Mouse (Mus musculus) midbrain, postnatal 0 days (tissue): ENCODE measurements around the gene Pom121l2. TPM values are rescaled to one million over a fixed set of nuclear protein-coding genes. Genes with fewer than 3 reads are reported as not detected.

Source experiments
- ATAC-seq: fragments of 200-750 bp; cut with Nextera tagmentation; 2 replicates; pipeline ENCODE4 v1.8.0; 2017; ENCODE audit warnings: moderate number of reproducible peaks, mild to moderate bottlenecking, moderate TSS enrichment, moderate library complexity; ENCODE audit not compliant: low FRiP score
- DNase-seq: peaks from one replicate; pipeline ENCODE4 v3.0.0-alpha.2; 2015; ENCODE audit warnings: low spot score
- H3K27ac ChIP-seq: fragments of 300-500 bp; sonication (generic); 2 replicates; pipeline ENCODE4 v1.5.1; 2014; ENCODE audit warnings: low read depth, mild to moderate bottlenecking, low read length, mixed read lengths
- H3K27me3 ChIP-seq: fragments of 300-500 bp; sonication (generic); 2 replicates; pipeline ENCODE4 v1.6.1; 2014; ENCODE audit warnings: low read length, control low read depth, mixed read lengths; ENCODE audit not compliant: insufficient read depth
- H3K36me3 ChIP-seq: fragments of 300-500 bp; sonication (generic); 2 replicates; pipeline ENCODE4 v1.6.1; 2014; ENCODE audit warnings: low read length, control low read depth, mixed read lengths; ENCODE audit not compliant: insufficient read depth
- H3K4me1 ChIP-seq: fragments of 300-500 bp; sonication (generic); 2 replicates; pipeline ENCODE4 v1.6.1; 2014; ENCODE audit warnings: mild to moderate bottlenecking, control low read depth, antibody characterized with exemption, low read length, mixed read lengths; ENCODE audit not compliant: insufficient read depth
- H3K4me2 ChIP-seq: fragments of 300-500 bp; sonication (generic); 2 replicates; pipeline ENCODE4 v1.6.1; 2014; ENCODE audit warnings: low read depth, mild to moderate bottlenecking, low read length, mixed read lengths; ENCODE audit not compliant: poor library complexity, severe bottlenecking
- H3K4me3 ChIP-seq: fragments of 300-500 bp; sonication (generic); 2 replicates; pipeline ENCODE4 v1.5.1; 2014; ENCODE audit warnings: low read depth, mild to moderate bottlenecking, low read length, moderate library complexity
- H3K9ac ChIP-seq: fragments of 300-500 bp; sonication (generic); replicated peaks from 2 replicates; pipeline ENCODE4 v1.6.1; 2014; ENCODE audit warnings: mild to moderate bottlenecking, low read length, moderate library complexity, mixed read lengths; ENCODE audit not compliant: poor library complexity, severe bottlenecking
- H3K9me3 ChIP-seq: fragments of 300-500 bp; sonication (generic); 2 replicates; pipeline ENCODE4 v1.6.1; 2016; ENCODE audit warnings: low read length, control low read depth
- CTCF ChIP-seq: IDR thresholded peaks from 2 replicates; pipeline ENCODE4 v1.5.1; 2016; ENCODE audit warnings: antibody characterized with exemption, mild to moderate bottlenecking
- WGBS: fragments of 180-500 bp; shearing (Covaris S2); extraction: QIAGEN DNeasy Blood & Tissue Kit; methylation state at CpG from one replicate; pipeline ENCODE4 v1.1.7; 2014; 5-methylcytosine and 5-hydroxymethylcytosine counted together
- polyA plus RNA-seq: library from polyadenylated mRNA; unstranded; fragments of >200 nt; fragmentation: Nextera tagmentation; extraction: Ambion mirVana; gene quantifications from 2 replicates; pipeline ENCODE4 v1.2.1, GENCODE M21; 2015
- total RNA-seq: library from RNA; depleted of rRNA; stranded (reverse); fragments of >200 nt; gene quantifications from 2 replicates; pipeline ENCODE4 v1.2.3, GENCODE M21; 2014

Gene Pom121l2
- total and polyA plus RNA-seq, 2 experiments from 2014 or later, result 0.05 TPM; not detected in 1

- no peak overlapping the region for H3K9ac ChIP-seq
- no peak for DNase-seq
- peaks cover 41% of the 10 kb centered on the region for H3K27me3 ChIP-seq
- H3K36me3 ChIP-seq, result no peaks in the 10 kb centered on the region
- peaks cover 5% of the 10 kb centered on the region; the same call in 1 of the 2 replicates for H3K4me1 ChIP-seq
- H3K9me3 ChIP-seq, result no peaks in the 10 kb centered on the region
- H3K4me3 ChIP-seq, result no peak overlapping the region
- no peak overlapping the region for H3K4me2 ChIP-seq
- H3K27ac ChIP-seq, result no peak overlapping the region
- no peak for ATAC-seq
- no peak for TF ChIP-seq CTCF
- WGBS, result 80% methylated on average over 2 of the region's 2 CpGs
These were observed 3.5 kb downstream of the Pom121l2 start for GRCm38 (mm10) chr13:21984486-21984885.

- H3K4me2 ChIP-seq, result no peak overlapping the region
- no peaks in the 10 kb centered on the region for H3K36me3 ChIP-seq
- ATAC-seq (no peak), DNase-seq (no peak)
- no peak overlapping the region for H3K4me3 ChIP-seq
- H3K9me3 ChIP-seq, result 0 out of 2 replicates have a peak, but pooled peaks cover 3% of the 10 kb centered on the region
- H3K27ac ChIP-seq, result no peak overlapping the region
- H3K27me3 ChIP-seq, result peaks cover 24% of the 10 kb centered on the region
- no peak overlapping the region for H3K9ac ChIP-seq
- no peaks in the 10 kb centered on the region; the same call in 1 of the 2 replicates for H3K4me1 ChIP-seq
- WGBS, result 95% methylated on average over 5 of the region's 5 CpGs
- TF ChIP-seq CTCF, result no peak
These were observed 11.6 kb downstream of the Pom121l2 start for GRCm38 (mm10) chr13:21992550-21992949.

GRCm38 (mm10) chr13:21993957-21994738 is 13.2 kb downstream of the Pom121l2 start:
- H3K9ac ChIP-seq, result no peak overlapping the region
- 0 out of 2 replicates have a peak, but pooled peaks cover 3% of the 10 kb centered on the region for H3K9me3 ChIP-seq
- H3K36me3 ChIP-seq, result no peaks in the 10 kb centered on the region
- no peaks in the 10 kb centered on the region; the same call in 1 of the 2 replicates for H3K4me1 ChIP-seq
- no peak overlapping the region for H3K27ac ChIP-seq
- no peak overlapping the region for H3K4me3 ChIP-seq
- TF ChIP-seq CTCF, result no peak
- WGBS, result 2% methylated on average over 22 of the region's 22 CpGs
- H3K4me2 ChIP-seq, result no peak overlapping the region
- DNase-seq (no peak), ATAC-seq (no peak)
- H3K27me3 ChIP-seq, result peaks cover 40% of the 10 kb centered on the region

GRCm38 (mm10) chr13:21994896-21995295 is 13.9 kb downstream of the Pom121l2 start:
- no peak overlapping the region for H3K27ac ChIP-seq
- DNase-seq (no peak), ATAC-seq (no peak)
- peaks cover 47% of the 10 kb centered on the region for H3K27me3 ChIP-seq
- 0 out of 2 replicates have a peak, but pooled peaks cover 3% of the 10 kb centered on the region for H3K9me3 ChIP-seq
- H3K4me3 ChIP-seq, result no peak overlapping the region
- no peak for TF ChIP-seq CTCF
- H3K4me1 ChIP-seq, result no peaks in the 10 kb centered on the region; the same call in 1 of the 2 replicates
- H3K9ac ChIP-seq, result no peak overlapping the region
- 0 out of 2 replicates have a peak overlapping the region, but pooled peaks have one; percentile 24 for H3K4me2 ChIP-seq
- 2% methylated on average over 8 of the region's 8 CpGs for WGBS
- no peaks in the 10 kb centered on the region for H3K36me3 ChIP-seq

- 0 out of 2 replicates have a peak, but pooled peaks cover 3% of the 10 kb centered on the region for H3K9me3 ChIP-seq
- no peak overlapping the region for H3K9ac ChIP-seq
- no peaks in the 10 kb centered on the region for H3K36me3 ChIP-seq
- H3K27me3 ChIP-seq, result peaks cover 52% of the 10 kb centered on the region
- no peaks in the 10 kb centered on the region; the same call in 1 of the 2 replicates for H3K4me1 ChIP-seq
- TF ChIP-seq CTCF, result no peak
- DNase-seq, result no peak
- 0 out of 2 replicates have a peak overlapping the region, but pooled peaks have one; percentile 3 for H3K4me3 ChIP-seq
- peak overlapping the region; percentile 24; the same call in 1 of the 2 replicates for H3K4me2 ChIP-seq
- whole genome bisulfite sequencing, result under 1% methylated on average over 21 of the region's 21 CpGs
- no peak for ATAC-seq
- H3K27ac ChIP-seq, result no peak overlapping the region
These were observed 14.4 kb downstream of the Pom121l2 start for GRCm38 (mm10) chr13:21995331-21995914.
